17 mouse cellular contexts compared by ENCODE assay signal in the genomic region with DNA sequence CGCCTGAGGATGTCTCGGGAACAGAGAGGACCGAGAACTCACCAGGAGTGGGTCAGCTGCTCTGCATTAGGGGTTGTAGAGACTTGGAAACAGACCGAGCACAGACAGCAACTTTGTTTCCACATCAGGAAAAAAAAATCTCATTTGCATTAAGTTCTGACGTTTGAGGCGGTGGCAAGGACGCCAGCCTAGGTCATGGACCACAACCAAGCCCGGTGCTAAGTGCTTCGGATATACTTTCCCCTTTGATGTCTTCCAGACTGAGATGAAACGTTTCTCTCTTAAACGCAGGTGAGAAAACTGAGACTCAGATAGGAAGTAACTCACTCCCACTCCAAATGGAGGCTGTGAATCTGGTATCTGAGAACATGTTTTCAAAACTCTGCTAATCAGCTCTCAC.
DNase-seq lines count a peak whose midpoint lies in the region; ATAC-seq and TF ChIP-seq lines count a peak whose summit lies in the region.
"Had no signal": no experiment of that assay in that cellular context is flagged by ENCODE, and none has a peak within 500 bp of the region (broad histone marks: within the 10 kb centered on the region; RNA-seq: fewer than 3 reads in every experiment).

No protein-coding gene starts in this region.

- DNase-seq in gastrocnemius, adult 2 months = no peak
- DNase-seq in gastrocnemius, postnatal 4 days (ENCODE audit: low spot score in 2 of 2) = no peak
- no peak for DNase-seq in lung, postnatal 0 days (ENCODE audit: low spot score)
- DNase-seq in lung, postnatal 4 days = no peak
- peak; percentile 51 for DNase-seq in thymus, postnatal 4 days
- no peak for DNase-seq in cerebellum, postnatal 25 days
- DNase-seq in layer of hippocampus, adult 11-12 months (ENCODE audit: low spot score) = no peak
- DNase-seq: cerebellum, adult 9-11 months; gastrocnemius, postnatal 14 days; right cerebral cortex, postnatal 14 days had no signal

- H3K9ac ChIP-seq in lung, postnatal 0 days (replicated peaks; ENCODE audit: low read depth) = no peak overlapping the region
- H3K9ac ChIP-seq: embryonic facial prominence, embryonic 15.5 days; forebrain, embryonic 15.5 days; hindbrain, embryonic 15.5 days; kidney, embryonic 15.5 days; liver, embryonic 15.5 days had no signal

- H3K4me3 ChIP-seq in gastrocnemius, adult 2 months = no peak overlapping the region
- no peak overlapping the region for H3K4me3 ChIP-seq in lung, postnatal 0 days (ENCODE audit: low read depth, low read length)
- H3K4me3 ChIP-seq: embryonic facial prominence, embryonic 15.5 days; forebrain, embryonic 15.5 days; hindbrain, embryonic 15.5 days; kidney, embryonic 15.5 days; liver, embryonic 15.5 days had no signal

- no peak overlapping the region for H3K4me2 ChIP-seq in lung, postnatal 0 days (replicated peaks; ENCODE audit: low read depth, low read length)
- H3K4me2 ChIP-seq: embryonic facial prominence, embryonic 15.5 days; forebrain, embryonic 15.5 days; hindbrain, embryonic 15.5 days; kidney, embryonic 15.5 days; liver, embryonic 15.5 days had no signal

- TF ChIP-seq CTCF in gastrocnemius, adult 2 months (IDR thresholded peaks at IDR 0.05) = no peak
- no peak for TF ChIP-seq CTCF in lung, postnatal 0 days (IDR thresholded peaks at IDR 0.05)

- no peaks in the 10 kb centered on the region for H3K36me3 ChIP-seq in lung, postnatal 0 days (ENCODE audit: insufficient read depth, low read length)
- H3K36me3 ChIP-seq: embryonic facial prominence, embryonic 15.5 days; forebrain, embryonic 15.5 days; hindbrain, embryonic 15.5 days; kidney, embryonic 15.5 days; liver, embryonic 15.5 days had no signal

- H3K27me3 ChIP-seq in lung, postnatal 0 days (replicated peaks; ENCODE audit: insufficient read depth, low read length) = no peaks in the 10 kb centered on the region
- H3K27me3 ChIP-seq: embryonic facial prominence, embryonic 15.5 days; forebrain, embryonic 15.5 days; hindbrain, embryonic 15.5 days; liver, embryonic 15.5 days had no signal

- WGBS in lung, postnatal 0 days = 11% methylated on average over 11 of the region's 11 CpGs

- ATAC-seq in lung, postnatal 0 days = no peak
- ATAC-seq in inflammation-experienced regulatory T-cells, adult 6 months = peak; percentile 91
- ATAC-seq: forebrain, embryonic 15.5 days; midbrain, embryonic 16.5 days had no signal

- no peaks in the 10 kb centered on the region for H3K9me3 ChIP-seq in lung, postnatal 0 days (ENCODE audit: low read length)
- H3K9me3 ChIP-seq: embryonic facial prominence, embryonic 15.5 days; forebrain, embryonic 15.5 days; hindbrain, embryonic 15.5 days; kidney, embryonic 15.5 days; liver, embryonic 15.5 days had no signal

- TF ChIP-seq EP300 in lung, postnatal 0 days (IDR thresholded peaks at IDR 0.05) = no peak

- H3K4me1 ChIP-seq in lung, postnatal 0 days (ENCODE audit: insufficient read depth, low read depth, low read length) = no peaks in the 10 kb centered on the region
- H3K4me1 ChIP-seq: forebrain, embryonic 15.5 days; hindbrain, embryonic 15.5 days; liver, embryonic 15.5 days had no signal

- peak overlapping the region; percentile 61; the same call in 1 of the 2 replicates for H3K27ac ChIP-seq in gastrocnemius, adult 2 months
- H3K27ac ChIP-seq in lung, postnatal 0 days (ENCODE audit: low read length) = peak overlapping the region; percentile 38; the same call in 1 of the 2 replicates
- H3K27ac ChIP-seq: embryonic facial prominence, embryonic 15.5 days; forebrain, embryonic 15.5 days; hindbrain, embryonic 15.5 days; kidney, embryonic 15.5 days; liver, embryonic 15.5 days had no signal

- intact Hi-C loops in gastrocnemius, adult 2 months (cut with DNase I) = no loop called here
